14 mouse cellular contexts compared by ENCODE assay signal in genomic region chr11:106793846-106794245, GRCm38 (mm10). TPM values are rescaled to one million over a fixed set of nuclear protein-coding genes. Genes with fewer than 3 reads are reported as not detected.
DNase-seq lines count a peak whose midpoint lies in the region; ATAC-seq and TF ChIP-seq lines count a peak whose summit lies in the region.
"Had no signal": no experiment of that assay in that cellular context is flagged by ENCODE, and none has a peak within 500 bp of the region (broad histone marks: within the 10 kb centered on the region; RNA-seq: fewer than 3 reads in every experiment).

No protein-coding gene starts in this region.

- ATAC-seq in liver, postnatal 0 days, result no peak
- no peak for ATAC-seq in liver, embryonic 12.5 days
- ATAC-seq: midbrain, embryonic 13.5 days; Patski had no signal

- peak; percentile 25 for TF ChIP-seq RAD21 in CH12.LX (IDR thresholded peaks at IDR 0.05; ENCODE audit: low read depth, low read length)

- H3K36me3 ChIP-seq in liver, postnatal 0 days (replicated peaks; ENCODE audit: insufficient read depth, low read length), result peaks cover 26% of the 10 kb centered on the region
- H3K36me3 ChIP-seq in liver, embryonic 12.5 days, result peaks cover 70% of the 10 kb centered on the region
- peaks cover 37 to 72% of the 10 kb centered on the region in 2 experiments for H3K36me3 ChIP-seq in CH12.LX (replicated peaks in 1 of 2; ENCODE audit: control insufficient read depth in 1 of 2, insufficient read depth in 1 of 2, low read length in 1 of 2)
- H3K36me3 ChIP-seq in small intestine, adult 2 months (ENCODE audit: control insufficient read depth, insufficient read depth, low read length), result peaks cover 27% of the 10 kb centered on the region

- no peak overlapping the region for H3K27ac ChIP-seq in liver, postnatal 0 days (ENCODE audit: low read depth)
- H3K27ac ChIP-seq in liver, embryonic 12.5 days, result no peak overlapping the region
- no peak overlapping the region for H3K27ac ChIP-seq in CH12.LX (ENCODE audit: insufficient read depth, low read depth)
- no peak overlapping the region for H3K27ac ChIP-seq in small intestine, adult 2 months (ENCODE audit: insufficient read depth, low read depth, low read length)
- H3K27ac ChIP-seq: heart, embryonic 15.5 days; hindbrain, embryonic 15.5 days; liver, embryonic 13.5 days; macrophage; midbrain, embryonic 13.5 days had no signal

- WGBS in liver, postnatal 0 days (ENCODE audit: insufficient replicate concordance), result 77% methylated on average over 4 of the region's 4 CpGs
- WGBS in liver, embryonic 12.5 days (ENCODE audit: insufficient replicate concordance), result 66% methylated on average over 4 of the region's 4 CpGs
- 70% methylated on average over 4 of the region's 4 CpGs for WGBS in small intestine, adult 2 months

- TF ChIP-seq EP300 in liver, postnatal 0 days (IDR thresholded peaks at IDR 0.05; ENCODE audit: low read depth), result no peak
- TF ChIP-seq EP300 in CH12.LX (IDR thresholded peaks at IDR 0.05; ENCODE audit: low read length), result no peak

- H3K9me3 ChIP-seq in liver, postnatal 0 days (ENCODE audit: low read length), result no peaks in the 10 kb centered on the region
- H3K9me3 ChIP-seq in liver, embryonic 12.5 days (replicated peaks), result 0 out of 2 replicates have a peak, but pooled peaks cover 4% of the 10 kb centered on the region
- H3K9me3 ChIP-seq in CH12.LX (replicated peaks; ENCODE audit: low read length), result peaks cover 6% of the 10 kb centered on the region
- H3K9me3 ChIP-seq: heart, embryonic 15.5 days; hindbrain, embryonic 15.5 days; liver, embryonic 13.5 days had no signal

- dilution Hi-C loops in CH12.LX (cut with MboI; ENCODE audit: extremely low pct_ligation_motif_present, extremely low pct_unique_long_range_greater_than_20kb, low sequenced_read_pairs), result no loop called here

- in situ Hi-C loops in CH12.LX (cut with MboI; ENCODE audit: low pct_ligation_motif_present, low pct_unique_long_range_greater_than_20kb, low sequenced_read_pairs), result no loop called here

- no peak overlapping the region for H3K9ac ChIP-seq in liver, postnatal 0 days (replicated peaks)
- no peak overlapping the region for H3K9ac ChIP-seq in liver, embryonic 12.5 days
- no peak overlapping the region for H3K9ac ChIP-seq in CH12.LX (ENCODE audit: insufficient read depth, low read depth)
- H3K9ac ChIP-seq: heart, embryonic 15.5 days; hindbrain, embryonic 15.5 days; liver, embryonic 13.5 days; midbrain, embryonic 13.5 days had no signal

- DNase-seq in liver, postnatal 0 days, result no peak
- DNase-seq in A20 (ENCODE audit: low read depth, low spot score) (peak; percentile 54), CH12.LX (ENCODE audit: extremely low read depth) (peak; percentile 42)
- no peak for DNase-seq in right cerebral cortex, postnatal 10 days (ENCODE audit: low spot score in 2 of 2)
- DNase-seq in cerebellum, postnatal 25 days, result no peak
- DNase-seq: cerebellum, adult 8-10 months; liver, embryonic 13.5 days had no signal

- no peak overlapping the region for H3K4me3 ChIP-seq in liver, postnatal 0 days (ENCODE audit: low read depth, low read length)
- no peak overlapping the region for H3K4me3 ChIP-seq in liver, embryonic 12.5 days
- H3K4me3 ChIP-seq in CH12.LX (replicated peaks in 1 of 3; ENCODE audit: low read depth in 2 of 3, low read length in 2 of 3, poor library complexity in 1 of 3), result no peak overlapping the region
- no peak overlapping the region for H3K4me3 ChIP-seq in small intestine, adult 2 months (ENCODE audit: low read depth, low read length)
- H3K4me3 ChIP-seq: heart, embryonic 15.5 days; hindbrain, embryonic 15.5 days; liver, embryonic 13.5 days; midbrain, embryonic 13.5 days had no signal

- H3K27me3 ChIP-seq in liver, postnatal 0 days (ENCODE audit: insufficient read depth, low read length), result no peaks in the 10 kb centered on the region
- H3K27me3 ChIP-seq in liver, embryonic 12.5 days (replicated peaks), result no peaks in the 10 kb centered on the region
- no peaks in the 10 kb centered on the region for H3K27me3 ChIP-seq in CH12.LX (replicated peaks)
- no peaks in the 10 kb centered on the region for H3K27me3 ChIP-seq in small intestine, adult 2 months (ENCODE audit: control insufficient read depth, insufficient read depth, low read length)
- H3K27me3 ChIP-seq: heart, embryonic 15.5 days; hindbrain, embryonic 15.5 days; liver, embryonic 13.5 days; midbrain, embryonic 13.5 days; Patski had no signal

- peaks cover 6% of the 10 kb centered on the region for H3K79me2 ChIP-seq in CH12.LX (replicated peaks; ENCODE audit: control insufficient read depth, extremely low read depth, insufficient read depth, poor library complexity, severe bottlenecking)

- peaks cover 9% of the 10 kb centered on the region for H3K4me1 ChIP-seq in liver, postnatal 0 days (ENCODE audit: insufficient read depth)
- peaks cover 21% of the 10 kb centered on the region for H3K4me1 ChIP-seq in liver, embryonic 12.5 days
- peaks cover 0 to 21% of the 10 kb centered on the region in 2 experiments; a peak in 1 of 4 replicates for H3K4me1 ChIP-seq in CH12.LX (ENCODE audit: control insufficient read depth in 1 of 2, insufficient read depth in 2 of 2)
- H3K4me1 ChIP-seq in small intestine, adult 2 months (ENCODE audit: control insufficient read depth, insufficient read depth, insufficient read length, low read length), result peaks cover 2% of the 10 kb centered on the region; the same call in 1 of the 2 replicates

- no peak overlapping the region for H3K4me2 ChIP-seq in liver, postnatal 0 days (ENCODE audit: low read depth, low read length)
- no peak overlapping the region for H3K4me2 ChIP-seq in liver, embryonic 12.5 days
- no peak overlapping the region for H3K4me2 ChIP-seq in CH12.LX (ENCODE audit: insufficient read depth, low read depth, poor library complexity, severe bottlenecking)
- H3K4me2 ChIP-seq: heart, embryonic 15.5 days; hindbrain, embryonic 15.5 days; liver, embryonic 13.5 days; midbrain, embryonic 13.5 days had no signal

- TF ChIP-seq POLR2A in CH12.LX (IDR thresholded peaks at IDR 0.05; ENCODE audit: low read depth, low read length), result no peak
- TF ChIP-seq POLR2A in small intestine, adult 2 months (IDR thresholded peaks at IDR 0.05; ENCODE audit: low read depth, low read length), result no peak

- TF ChIP-seq CTCF in liver, postnatal 0 days (IDR thresholded peaks at IDR 0.05; ENCODE audit: low read depth), result peak; percentile 51
- peak; percentile 22 to 62; a peak in 2 of 4 replicates for TF ChIP-seq CTCF in CH12.LX (conservative IDR thresholded peaks at IDR 0.05 in 1 of 2, IDR thresholded peaks at IDR 0.05 in 1 of 2; ENCODE audit: low read depth in 2 of 2, low read length in 2 of 2)
- 0 out of 2 replicates have a peak, but pooled peaks have one; percentile 14 for TF ChIP-seq CTCF in small intestine, adult 2 months (IDR thresholded peaks at IDR 0.05; ENCODE audit: extremely low read depth, insufficient read length, insufficient replicate concordance, low read depth, low read length)

TF ChIP-seq in CH12.LX, 34 proteins besides CTCF, POLR2A, EP300 and RAD21:
- TF ChIP-seq SMC3 (IDR thresholded peaks at IDR 0.05; ENCODE audit: low read depth, low read length), result peak; percentile 61
- no peak for TF ChIP-seq ETS1 (conservative IDR thresholded peaks at IDR 0.05; ENCODE audit: low read depth, low read length)

RNA-seq across cellular contexts. Expression of gene Cep95, which starts 4.8 kb away (rescaled TPM):
- polyA plus RNA-seq in liver, postnatal 0 days (2015; fragmentation: Nextera tagmentation; extraction: Ambion mirVana), result 4.6 and 5.1 TPM in 2 replicates
- 12.6 and 12.7 TPM in 2 replicates for polyA plus RNA-seq in liver, embryonic 12.5 days (2016; fragmentation: Nextera tagmentation; extraction: Ambion mirVana)
- total RNA-seq in CH12.LX (2012; rRNA removed) (17.2 and 17.5 TPM in 2 replicates), CH12.LX (2014; rRNA removed) (21.7 and 24.4 TPM in 2 replicates)
- 19.3 and 25.3 TPM in 2 replicates for polyA plus RNA-seq in CH12.LX (2012; ENCODE audit: insufficient read length, low read depth)
- 0.37 and 0.95 TPM in 2 replicates for polyA plus RNA-seq in small intestine, adult 2 months (2012; rRNA removed)

RNA-seq across cellular contexts. Expression of gene Ddx5, which starts 4.9 kb away (rescaled TPM):
- polyA plus RNA-seq in liver, postnatal 0 days (2015; fragmentation: Nextera tagmentation; extraction: Ambion mirVana), result 114 and 115 TPM in 2 replicates
- polyA plus RNA-seq in liver, embryonic 12.5 days (2016; fragmentation: Nextera tagmentation; extraction: Ambion mirVana), result 174 and 177 TPM in 2 replicates
- total RNA-seq in CH12.LX (2012; rRNA removed) (269 and 351 TPM in 2 replicates), CH12.LX (2014; rRNA removed) (505 and 574 TPM in 2 replicates)
- polyA plus RNA-seq in CH12.LX (2012; ENCODE audit: insufficient read length, low read depth), result 1,169 and 1,328 TPM in 2 replicates
- polyA plus RNA-seq in small intestine, adult 2 months (2012; rRNA removed), result 247 and 493 TPM in 2 replicates

RNA-seq across cellular contexts. Expression of gene Polg2, which starts 14.5 kb away (rescaled TPM):
- 7.9 and 8.4 TPM in 2 replicates for polyA plus RNA-seq in liver, postnatal 0 days (2015; fragmentation: Nextera tagmentation; extraction: Ambion mirVana)
- polyA plus RNA-seq in liver, embryonic 12.5 days (2016; fragmentation: Nextera tagmentation; extraction: Ambion mirVana), result 7.0 and 7.3 TPM in 2 replicates
- 12.5 and 13.3 TPM in 2 replicates for total RNA-seq in CH12.LX (2012; rRNA removed)
- 12.3 and 15.3 TPM in 2 replicates for total RNA-seq in CH12.LX (2014; rRNA removed)
- polyA plus RNA-seq in CH12.LX (2012; ENCODE audit: insufficient read length, low read depth), result 11.5 and 12.1 TPM in 2 replicates
- polyA plus RNA-seq in small intestine, adult 2 months (2012; rRNA removed), result 4.4 and 11.0 TPM in 2 replicates

RNA-seq across cellular contexts. Expression of gene Milr1, which starts 42.8 kb away (rescaled TPM):
- 4.1 and 5.1 TPM in 2 replicates for polyA plus RNA-seq in liver, postnatal 0 days (2015; fragmentation: Nextera tagmentation; extraction: Ambion mirVana)
- polyA plus RNA-seq in liver, embryonic 12.5 days (2016; fragmentation: Nextera tagmentation; extraction: Ambion mirVana), result 2.2 and 2.7 TPM in 2 replicates
- 22.0 and 28.1 TPM in 2 replicates for total RNA-seq in CH12.LX (2012; rRNA removed)
- total RNA-seq in CH12.LX (2014; rRNA removed), result 41.2 and 50.1 TPM in 2 replicates
- 33.1 and 35.4 TPM in 2 replicates for polyA plus RNA-seq in CH12.LX (2012; ENCODE audit: insufficient read length, low read depth)
- polyA plus RNA-seq in small intestine, adult 2 months (2012; rRNA removed), result 0.30 and 0.77 TPM in 2 replicates

RNA-seq across cellular contexts. Expression of gene Pecam1, which starts 43.4 kb away (rescaled TPM):
- polyA plus RNA-seq in liver, postnatal 0 days (2015; fragmentation: Nextera tagmentation; extraction: Ambion mirVana), result 9.2 TPM in 2 replicates
- 10.7 and 12.3 TPM in 2 replicates for polyA plus RNA-seq in liver, embryonic 12.5 days (2016; fragmentation: Nextera tagmentation; extraction: Ambion mirVana)
- 19.2 and 22.3 TPM in 2 replicates for total RNA-seq in CH12.LX (2012; rRNA removed)
- total RNA-seq in CH12.LX (2014; rRNA removed), result 18.4 and 20.4 TPM in 2 replicates
- 18.9 and 19.2 TPM in 2 replicates for polyA plus RNA-seq in CH12.LX (2012; ENCODE audit: insufficient read length, low read depth)
- 6.3 and 10.7 TPM in 2 replicates for polyA plus RNA-seq in small intestine, adult 2 months (2012; rRNA removed)

Comparison
In these comparisons a context has a peak if more than half of its experiments do, and no peak if none do; other contexts are left out.
1. DNase-seq: peak in A20 (single experiment) and CH12.LX (single experiment); none in liver, postnatal 0 days (single experiment), right cerebral cortex, postnatal 10 days (0 of 2) and cerebellum, postnatal 25 days (0 of 2).
2. Peak in every context shown above with its lines, with median percentiles within 50 percentile points of each other: CTCF ChIP-seq.